34 mouse cellular contexts compared by ENCODE assay signal in the genomic region with DNA sequence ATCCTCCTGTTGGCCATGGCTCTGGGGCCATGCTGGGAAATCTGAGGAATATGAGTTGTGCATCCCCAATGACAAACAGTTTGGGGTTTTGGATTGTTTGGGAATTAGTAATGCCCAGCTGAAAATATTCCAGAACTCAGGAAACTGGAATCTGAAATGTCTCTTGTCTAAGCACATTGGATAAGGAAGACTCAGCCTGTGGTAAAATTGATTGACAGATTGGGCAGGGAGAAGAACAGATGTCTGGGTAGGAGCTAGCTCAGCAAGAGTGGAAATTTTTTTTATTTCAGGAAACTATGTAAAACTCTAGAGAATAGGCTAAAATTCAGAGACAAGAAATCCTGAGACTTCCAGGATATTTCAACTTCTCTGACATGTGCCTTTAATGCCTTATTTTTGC. TPM values are rescaled to one million over a fixed set of nuclear protein-coding genes. Genes with fewer than 3 reads are reported as not detected.
DNase-seq lines count a peak whose midpoint lies in the region; ATAC-seq and TF ChIP-seq lines count a peak whose summit lies in the region.
"Had no signal": no experiment of that assay in that cellular context is flagged by ENCODE, and none has a peak within 500 bp of the region (broad histone marks: within the 10 kb centered on the region; RNA-seq: fewer than 3 reads in every experiment).

No protein-coding gene starts in this region.

- no peak overlapping the region for H3K9ac ChIP-seq in forebrain, postnatal 0 days
- H3K9ac ChIP-seq in forebrain, embryonic 13.5 days: no peak overlapping the region
- H3K9ac ChIP-seq in intestine, embryonic 16.5 days (ENCODE audit: low read depth, low read length): no peak overlapping the region
- H3K9ac ChIP-seq: embryonic facial prominence, embryonic 13.5 days; forebrain, embryonic 12.5 days; heart, embryonic 12.5 days; heart, embryonic 15.5 days; hindbrain, embryonic 13.5 days; intestine, embryonic 15.5 days had no signal

- peak; percentile 28 for DNase-seq in forebrain, postnatal 0 days
- peak; percentile 39 for DNase-seq in 3134 (ENCODE audit: extremely low read depth, insufficient read length, low spot score)
- DNase-seq in brain, adult 2 months (ENCODE audit: low read depth, low spot score): peak; percentile 51
- DNase-seq in spleen, adult 18-20 months: no peak
- DNase-seq: adrenal gland, postnatal 10 days; adrenal gland, postnatal 36 days; cerebellum, adult 11-12 months; cerebellum, adult 8-10 months; cerebellum, postnatal 10 days; cerebellum, postnatal 36 days; embryo, embryonic 11 days; gastrocnemius, postnatal 10 days; gastrocnemius, postnatal 36 days; heart, adult 11 months; heart, postnatal 10 days; heart, postnatal 36 days; kidney, adult 18-20 months had no signal

- H3K27ac ChIP-seq in forebrain, postnatal 0 days (ENCODE audit: low read depth, low read length): no peak overlapping the region
- no peak overlapping the region for H3K27ac ChIP-seq in forebrain, embryonic 13.5 days
- H3K27ac ChIP-seq in intestine, embryonic 16.5 days (ENCODE audit: low read length): no peak overlapping the region
- H3K27ac ChIP-seq: embryonic facial prominence, embryonic 10.5 days; embryonic facial prominence, embryonic 13.5 days; forebrain, embryonic 12.5 days; heart, embryonic 15.5 days; hindbrain, embryonic 10.5 days; hindbrain, embryonic 13.5 days; intestine, embryonic 15.5 days had no signal

- no peaks in the 10 kb centered on the region for H3K9me3 ChIP-seq in forebrain, postnatal 0 days (ENCODE audit: low read length)
- H3K9me3 ChIP-seq in forebrain, embryonic 13.5 days (replicated peaks): no peaks in the 10 kb centered on the region
- H3K9me3 ChIP-seq in intestine, embryonic 16.5 days (ENCODE audit: control insufficient read depth, low read length): no peaks in the 10 kb centered on the region
- H3K9me3 ChIP-seq: embryonic facial prominence, embryonic 10.5 days; embryonic facial prominence, embryonic 13.5 days; forebrain, embryonic 12.5 days; heart, embryonic 12.5 days; heart, embryonic 15.5 days; hindbrain, embryonic 10.5 days; hindbrain, embryonic 13.5 days; intestine, embryonic 15.5 days had no signal

- peaks cover 5% of the 10 kb centered on the region; the same call in 1 of the 2 replicates for H3K36me3 ChIP-seq in forebrain, postnatal 0 days (ENCODE audit: insufficient read depth)
- H3K36me3 ChIP-seq in forebrain, embryonic 13.5 days (ENCODE audit: poor library complexity, severe bottlenecking): peaks cover 18% of the 10 kb centered on the region
- no peaks in the 10 kb centered on the region for H3K36me3 ChIP-seq in intestine, embryonic 16.5 days (ENCODE audit: control insufficient read depth, insufficient read depth, low read length)
- H3K36me3 ChIP-seq: intestine, embryonic 15.5 days had no signal

- ATAC-seq in forebrain, postnatal 0 days: peak; percentile 59
- ATAC-seq in forebrain, embryonic 13.5 days: no peak
- no peak for ATAC-seq in intestine, embryonic 16.5 days
- ATAC-seq: CD4-positive, CD25-positive, alpha-beta regulatory T cell, adult 4 months; hindbrain, embryonic 16.5 days; intestine, embryonic 15.5 days; Patski had no signal

- no peak overlapping the region for H3K4me2 ChIP-seq in forebrain, postnatal 0 days (ENCODE audit: low read depth)
- H3K4me2 ChIP-seq in forebrain, embryonic 13.5 days: no peak overlapping the region
- H3K4me2 ChIP-seq in intestine, embryonic 16.5 days (ENCODE audit: low read depth, low read length): no peak overlapping the region
- H3K4me2 ChIP-seq: embryonic facial prominence, embryonic 13.5 days; forebrain, embryonic 12.5 days; heart, embryonic 12.5 days; heart, embryonic 15.5 days; hindbrain, embryonic 13.5 days; intestine, embryonic 15.5 days had no signal

- no peaks in the 10 kb centered on the region for H3K27me3 ChIP-seq in forebrain, postnatal 0 days (ENCODE audit: insufficient read depth, low read length)
- no peaks in the 10 kb centered on the region for H3K27me3 ChIP-seq in forebrain, embryonic 13.5 days
- no peaks in the 10 kb centered on the region for H3K27me3 ChIP-seq in intestine, embryonic 16.5 days (replicated peaks; ENCODE audit: control insufficient read depth, insufficient read depth, low read length)
- H3K27me3 ChIP-seq: embryonic facial prominence, embryonic 13.5 days; forebrain, embryonic 12.5 days; heart, embryonic 12.5 days; heart, embryonic 15.5 days; hindbrain, embryonic 13.5 days; intestine, embryonic 15.5 days; Patski had no signal

- no peaks in the 10 kb centered on the region for H3K4me1 ChIP-seq in forebrain, postnatal 0 days (ENCODE audit: insufficient read depth)
- no peaks in the 10 kb centered on the region for H3K4me1 ChIP-seq in forebrain, embryonic 13.5 days
- H3K4me1 ChIP-seq in intestine, embryonic 16.5 days (ENCODE audit: control insufficient read depth, insufficient read depth, low read length): no peaks in the 10 kb centered on the region
- H3K4me1 ChIP-seq: embryonic facial prominence, embryonic 10.5 days; embryonic facial prominence, embryonic 13.5 days; forebrain, embryonic 12.5 days; heart, embryonic 15.5 days; hindbrain, embryonic 10.5 days; intestine, embryonic 15.5 days had no signal

- H3K4me3 ChIP-seq in forebrain, postnatal 0 days (ENCODE audit: low read depth, low read length): no peak overlapping the region
- H3K4me3 ChIP-seq in forebrain, embryonic 13.5 days: no peak overlapping the region
- H3K4me3 ChIP-seq in intestine, embryonic 16.5 days (ENCODE audit: low read length): no peak overlapping the region
- H3K4me3 ChIP-seq: embryonic facial prominence, embryonic 10.5 days; embryonic facial prominence, embryonic 13.5 days; erythroblast, embryonic 14.5 days; forebrain, embryonic 12.5 days; heart, embryonic 12.5 days; heart, embryonic 15.5 days; hindbrain, embryonic 10.5 days; hindbrain, embryonic 13.5 days; intestine, embryonic 15.5 days had no signal

- TF ChIP-seq CTCF in forebrain, postnatal 0 days (IDR thresholded peaks at IDR 0.05; ENCODE audit: low read depth): no peak

RNA-seq across cellular contexts. Expression of gene Crls1, which starts 14.0 kb away (rescaled TPM):
- 37.7 and 41.9 TPM in 2 replicates for total RNA-seq in forebrain, postnatal 0 days (2014; rRNA removed)
- 22.0 and 24.4 TPM in 2 replicates for polyA plus RNA-seq in forebrain, postnatal 0 days (2015; fragmentation: Nextera tagmentation; extraction: Ambion mirVana)
- 9.8 and 10.1 TPM in 2 replicates for polyA plus RNA-seq in forebrain, embryonic 13.5 days (2015; fragmentation: Nextera tagmentation; extraction: Ambion mirVana)
- polyA plus RNA-seq in intestine, embryonic 16.5 days (2015; fragmentation: Nextera tagmentation; extraction: Ambion mirVana): 8.6 and 10.1 TPM in 2 replicates

RNA-seq across cellular contexts. Expression of gene Lrrn4, which starts 20.3 kb away (rescaled TPM):
- 0.46 and 1.5 TPM in 2 replicates for total RNA-seq in forebrain, postnatal 0 days (2014; rRNA removed)
- polyA plus RNA-seq in forebrain, postnatal 0 days (2015; fragmentation: Nextera tagmentation; extraction: Ambion mirVana): 0.30 and 0.47 TPM in 2 replicates
- 0.04 and 0.15 TPM in 2 replicates for polyA plus RNA-seq in forebrain, embryonic 13.5 days (2015; fragmentation: Nextera tagmentation; extraction: Ambion mirVana)
- 7.9 and 10.0 TPM in 2 replicates for polyA plus RNA-seq in intestine, embryonic 16.5 days (2015; fragmentation: Nextera tagmentation; extraction: Ambion mirVana)
- total RNA-seq: gastrocnemius, adult 18-20 months; MEL had no signal
- polyA plus RNA-seq: C2C12; erythroblast, embryonic 14.5 days; hindbrain, embryonic 13.5 days; Patski had no signal

RNA-seq across cellular contexts. Expression of gene Mcm8, which starts 44.5 kb away (rescaled TPM):
- 3.5 and 4.6 TPM in 2 replicates for total RNA-seq in forebrain, postnatal 0 days (2014; rRNA removed)
- polyA plus RNA-seq in forebrain, postnatal 0 days (2015; fragmentation: Nextera tagmentation; extraction: Ambion mirVana): 3.9 and 4.0 TPM in 2 replicates
- 15.0 and 16.8 TPM in 2 replicates for polyA plus RNA-seq in forebrain, embryonic 13.5 days (2015; fragmentation: Nextera tagmentation; extraction: Ambion mirVana)
- polyA plus RNA-seq in intestine, embryonic 16.5 days (2015; fragmentation: Nextera tagmentation; extraction: Ambion mirVana): 10.5 and 10.6 TPM in 2 replicates

RNA-seq across cellular contexts. Expression of gene Trmt6, which starts 44.6 kb away (rescaled TPM):
- 18.2 and 23.5 TPM in 2 replicates for total RNA-seq in forebrain, postnatal 0 days (2014; rRNA removed)
- 31.9 and 34.3 TPM in 2 replicates for polyA plus RNA-seq in forebrain, postnatal 0 days (2015; fragmentation: Nextera tagmentation; extraction: Ambion mirVana)
- polyA plus RNA-seq in forebrain, embryonic 13.5 days (2015; fragmentation: Nextera tagmentation; extraction: Ambion mirVana): 33.8 and 34.6 TPM in 2 replicates
- polyA plus RNA-seq in intestine, embryonic 16.5 days (2015; fragmentation: Nextera tagmentation; extraction: Ambion mirVana): 23.2 and 25.2 TPM in 2 replicates

Comparison
In these comparisons a context has a peak if more than half of its experiments do, and no peak if none do; other contexts are left out.
1. DNase-seq: peak in forebrain, postnatal 0 days (single experiment), 3134 (single experiment) and brain, adult 2 months (single experiment); none in spleen, adult 18-20 months (0 of 2).